Mouse (Mus musculus) brain, embryonic 14.5 days (tissue): ENCODE data around the gene Etfbkmt. TPM values are rescaled to one million over a fixed set of nuclear protein-coding genes. Genes with fewer than 3 reads are reported as not detected.
"Not testable (repeated sequence)": the region's sequence is repeated elsewhere in the genome, so short reads cannot be mapped to it uniquely, and the experiment has no call there.

ENCODE experiments used
- DNase-seq: peaks from one replicate; pipeline ENCODE4 v3.0.0-alpha.2; 2011; ENCODE audit warnings: low read depth
- CTCF ChIP-seq: fragments of 200-500 bp; IDR thresholded peaks from 2 replicates; pipeline ENCODE4 v1.5.1; 2012; ENCODE audit warnings: inconsistent platforms, mild to moderate bottlenecking, moderate library complexity, borderline replicate concordance; ENCODE audit not compliant: insufficient read depth, insufficient read length; ENCODE audit errors: extremely low read depth
- POLR2A ChIP-seq: fragments of 200-500 bp; IDR thresholded peaks from 2 replicates; pipeline ENCODE4 v1.6.1; 2012; ENCODE audit warnings: mild to moderate bottlenecking, inconsistent platforms, borderline replicate concordance; ENCODE audit not compliant: poor library complexity, insufficient read depth, insufficient read length, severe bottlenecking; ENCODE audit errors: extremely low read depth
- polyA plus RNA-seq: library from polyadenylated mRNA; depleted of rRNA; stranded (reverse); fragments of >200 nt; gene quantifications from 2 replicates; pipeline ENCODE4 v1.2.3, GENCODE M21; 2012

Etfbkmt gene
- polyA plus RNA-seq, 1 experiment: 5.3 TPM

DNA sequence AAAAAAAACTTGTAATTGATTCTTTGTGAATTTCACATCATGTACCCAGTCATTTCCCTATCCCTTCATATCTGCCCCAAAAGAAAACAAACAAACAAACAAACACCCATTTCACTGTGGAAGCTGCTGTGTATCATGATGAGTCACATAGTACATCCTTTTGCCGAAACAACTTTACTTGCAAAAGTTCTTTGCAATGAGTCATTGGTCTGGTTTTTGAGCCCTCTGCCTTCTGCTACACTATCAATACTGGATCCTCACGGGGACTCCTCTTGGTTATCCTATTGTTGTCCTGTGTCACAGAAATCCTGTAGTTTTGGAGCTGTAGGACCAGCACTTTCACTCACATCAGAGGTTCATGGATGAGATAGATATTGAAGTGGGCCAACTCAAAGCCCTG, 30.7 kb upstream of the Etfbkmt start:
- DNase-seq: no peak
- TF ChIP-seq POLR2A: no peak
- TF ChIP-seq CTCF: no peak

DNA sequence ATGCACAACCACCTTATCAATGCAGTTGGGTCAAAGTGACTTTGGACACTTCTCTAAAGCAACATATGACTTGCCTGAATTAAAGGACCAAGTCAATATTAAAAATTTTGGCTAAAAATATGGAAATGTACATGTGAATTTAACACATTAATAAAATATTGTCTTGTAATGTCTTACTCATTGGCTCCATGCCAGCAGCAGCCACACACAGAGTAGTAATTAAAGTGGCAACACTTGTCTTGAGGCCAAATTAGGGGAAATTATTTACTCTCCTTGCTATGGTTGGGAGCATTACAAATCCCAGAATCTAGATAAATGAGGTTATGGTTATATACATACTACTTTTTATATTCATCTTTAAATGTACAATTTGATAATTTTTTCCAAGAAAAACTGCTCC, 22.7 kb upstream of the Etfbkmt start:
- TF ChIP-seq POLR2A: no peak
- TF ChIP-seq CTCF: no peak
- DNase-seq: peak; percentile 32

DNA sequence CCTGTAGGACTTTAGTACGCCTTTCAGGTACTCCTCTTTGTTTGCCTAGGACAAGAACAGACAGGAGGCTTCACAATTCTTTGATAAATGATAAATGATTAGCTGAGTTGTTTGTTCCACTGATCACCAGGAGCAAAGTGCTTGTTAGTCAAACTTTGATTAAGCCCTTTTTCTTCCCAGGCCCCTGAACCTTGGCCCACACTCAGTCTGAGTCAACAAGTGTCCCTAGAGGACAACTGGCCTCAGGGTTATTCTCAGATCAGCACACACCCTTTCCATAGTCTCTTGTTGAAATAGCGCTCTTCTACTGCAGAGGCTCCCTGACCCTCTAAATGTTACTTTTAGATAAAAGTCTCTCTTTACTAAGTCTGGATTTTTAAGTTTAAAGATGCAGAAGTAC, 20.7 kb upstream of the Etfbkmt start:
- TF ChIP-seq CTCF (no peak), POLR2A (no peak)
- no peak for DNase-seq

DNA sequence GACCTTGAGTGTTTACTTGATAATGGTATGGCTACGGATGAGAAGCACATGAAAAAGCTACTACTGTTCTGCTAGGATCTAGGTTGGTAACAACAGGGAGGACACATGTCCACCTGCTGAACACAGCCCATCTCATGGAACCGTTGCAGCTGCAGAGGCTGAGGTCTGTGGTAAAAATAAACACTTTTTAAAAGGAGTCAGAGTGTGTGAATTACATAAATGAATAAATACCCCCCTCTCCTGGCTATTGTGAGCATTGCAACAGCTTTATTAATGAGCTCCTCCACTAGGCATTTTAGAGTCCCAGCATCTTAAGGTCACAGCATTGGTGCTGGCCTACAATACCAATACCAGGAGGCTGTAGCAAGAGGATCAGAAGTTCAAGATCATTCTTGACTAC, 19.8 kb upstream of the Etfbkmt start:
- TF ChIP-seq POLR2A (no peak), CTCF (peak; percentile 41; the same call in 1 of the 2 replicates)
- DNase-seq: peak; percentile 75

DNA sequence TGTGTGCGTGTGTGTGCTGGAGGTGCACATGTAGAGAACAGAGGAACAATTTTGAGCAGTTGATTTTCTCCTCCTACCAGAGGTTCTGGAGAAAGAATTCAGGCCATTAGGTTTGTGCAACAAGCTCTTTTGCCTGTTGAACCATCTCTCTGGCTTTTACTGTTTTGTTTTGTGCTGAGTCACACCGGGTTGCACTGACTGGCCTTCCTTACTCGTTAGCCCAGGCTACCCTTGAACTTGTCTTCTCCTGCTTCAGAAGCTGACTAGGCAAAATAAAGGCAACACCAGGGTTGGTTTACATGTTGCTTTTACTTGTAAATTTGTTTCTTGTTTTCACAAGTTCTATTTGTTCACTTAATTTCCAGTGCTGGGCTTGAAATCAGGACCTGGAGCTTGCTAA, 16.6 kb upstream of the Etfbkmt start:
- no peak for DNase-seq
- TF ChIP-seq CTCF (no peak), POLR2A (no peak)

DNA sequence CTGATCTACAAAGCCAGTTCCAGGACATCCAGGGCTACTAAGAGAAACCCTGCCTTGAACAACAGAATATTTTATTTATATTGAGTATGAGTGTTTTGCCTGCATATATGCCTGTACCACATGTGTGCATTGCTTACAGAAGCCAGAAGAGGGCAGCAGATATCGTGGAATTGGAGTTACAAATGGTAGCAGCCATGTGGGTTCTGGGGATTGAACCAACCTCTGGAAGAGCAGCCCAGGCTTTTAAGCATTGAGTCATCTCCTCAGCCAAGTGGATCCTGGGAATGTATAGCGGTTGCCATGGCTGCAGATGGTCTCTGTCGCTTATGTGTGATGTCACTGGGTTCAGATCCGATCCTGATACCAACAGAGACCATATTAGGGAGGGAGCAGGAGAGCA, 13.0 kb upstream of the Etfbkmt start:
- TF ChIP-seq POLR2A: no peak
- peak; percentile 46; the same call in 1 of the 2 replicates for TF ChIP-seq CTCF
- peak; percentile 41 for DNase-seq

DNA sequence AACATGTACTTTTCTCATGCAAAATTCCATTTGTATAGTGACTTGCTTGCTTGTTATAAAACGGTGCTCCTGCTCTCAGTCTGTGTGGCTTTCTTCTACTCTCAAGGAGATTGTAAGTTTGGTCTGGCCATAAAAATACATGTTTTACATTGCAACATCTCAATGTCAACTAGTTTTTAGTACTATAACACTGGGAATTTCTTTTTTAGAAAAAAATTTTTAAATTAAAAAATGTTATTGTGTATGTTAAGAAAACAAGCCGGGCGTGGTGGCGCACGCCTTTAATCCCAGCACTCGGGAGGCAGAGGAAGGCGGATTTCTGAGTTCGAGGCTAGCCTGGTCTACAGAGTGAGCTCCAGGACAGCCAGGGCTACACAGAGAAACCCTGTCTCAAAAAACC, 9.8 kb upstream of the Etfbkmt start, which contains the start of gene Gm10203:
Gm10203 (plus strand) TSS at position 301 of the 400 bp plus-strand sequence.
- DNase-seq: not testable (repeated sequence)

DNA sequence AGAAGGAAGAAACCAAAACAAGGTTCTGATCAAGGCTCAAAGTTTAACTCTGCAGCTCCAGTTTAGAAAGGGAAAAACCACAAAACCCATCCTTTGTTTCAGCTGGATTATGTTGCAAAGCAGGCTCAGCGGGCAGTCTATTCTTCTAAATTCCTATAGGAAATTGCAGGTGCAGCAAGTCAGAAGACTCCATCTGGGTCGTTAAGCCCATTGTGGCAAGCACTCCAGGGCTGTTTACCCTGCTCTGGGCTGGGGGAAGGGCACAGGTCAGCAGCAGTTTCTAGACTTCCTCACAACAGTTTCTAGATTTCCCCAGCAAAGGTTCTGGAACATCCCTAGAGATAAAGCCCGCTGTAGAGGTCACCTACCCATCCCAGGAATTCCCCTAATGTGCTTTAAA, 8.5 kb upstream of the Etfbkmt start:
- DNase-seq: no peak

DNA sequence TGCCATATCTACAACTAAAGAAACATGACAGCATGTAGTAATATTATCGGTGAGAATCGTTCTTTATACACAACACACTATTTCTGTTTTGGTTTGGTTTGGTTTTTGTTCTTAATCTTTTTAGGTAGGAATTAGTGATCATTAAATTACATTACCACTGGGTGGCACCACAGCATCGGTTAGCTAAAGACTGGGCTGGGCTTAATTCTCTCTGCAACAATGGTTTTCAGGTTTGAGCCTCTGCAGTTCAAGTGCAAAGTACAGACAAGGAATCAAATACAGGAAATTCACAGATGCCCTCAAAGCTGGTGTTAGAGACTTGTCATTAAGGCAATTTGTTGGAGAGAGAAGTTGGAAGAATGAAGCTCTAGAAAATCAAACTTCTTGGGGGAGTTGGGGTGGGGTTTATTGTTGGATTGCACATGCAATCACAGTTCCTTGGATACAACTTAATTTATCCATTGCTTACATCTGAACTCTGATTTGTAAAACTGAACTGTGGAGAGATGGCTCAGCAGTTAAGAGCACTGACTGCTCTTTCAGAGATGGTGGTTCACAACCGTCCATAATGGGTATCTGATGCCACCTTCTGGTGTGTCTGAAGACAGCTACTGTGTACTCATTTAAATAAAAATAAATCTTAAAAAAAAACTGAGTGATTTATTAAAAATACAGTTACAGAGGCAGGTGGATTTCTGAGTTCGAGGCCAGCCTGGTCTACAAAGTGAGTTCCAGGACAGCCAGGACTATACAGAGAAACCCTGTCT, 7.2 kb upstream of the Etfbkmt start:
- TF ChIP-seq CTCF (peak; percentile 60; the same call in 1 of the 2 replicates), POLR2A (no peak)
- peak; percentile 87 for DNase-seq

More for the DNA sequence above, 8.5 kb upstream of the Etfbkmt start:
- TF ChIP-seq CTCF (no peak), POLR2A (no peak)

DNA sequence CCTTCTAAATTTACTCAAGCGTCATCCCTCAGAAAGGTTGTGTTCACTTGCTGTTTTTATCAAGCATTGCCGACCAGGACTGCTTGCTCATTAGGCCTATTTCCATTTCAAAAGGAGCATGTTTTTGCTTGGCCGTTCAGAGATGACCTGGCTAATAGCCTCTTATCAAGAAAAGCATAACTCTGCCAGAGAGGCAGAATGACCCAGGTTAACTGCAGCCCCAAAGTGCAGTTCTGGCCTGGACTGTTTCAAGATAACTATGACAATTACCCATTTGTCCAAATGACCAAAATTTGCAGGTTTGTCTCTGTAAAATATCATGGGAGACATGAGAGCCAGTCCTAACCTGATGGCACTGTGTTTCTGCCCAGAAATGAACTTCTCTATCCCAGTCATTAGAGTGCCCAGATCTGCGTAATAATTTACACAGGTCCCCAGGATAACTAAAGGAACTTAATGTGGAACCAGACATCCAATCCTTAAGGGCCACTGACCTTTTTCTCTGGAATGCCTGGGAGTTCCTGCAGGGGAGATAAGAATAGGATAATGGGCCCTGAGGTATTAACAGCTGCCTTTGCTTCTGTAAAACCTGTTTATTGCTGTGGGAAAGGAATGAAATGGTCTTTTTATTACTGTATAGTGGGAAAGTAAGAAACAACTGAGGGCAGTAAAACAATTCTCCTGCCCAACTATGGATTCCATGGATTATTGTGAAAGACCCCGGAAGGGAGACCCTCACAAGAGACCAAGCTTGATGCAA, 5.1 kb upstream of the Etfbkmt start:
- TF ChIP-seq CTCF: no peak
- TF ChIP-seq POLR2A: no peak

DNA sequence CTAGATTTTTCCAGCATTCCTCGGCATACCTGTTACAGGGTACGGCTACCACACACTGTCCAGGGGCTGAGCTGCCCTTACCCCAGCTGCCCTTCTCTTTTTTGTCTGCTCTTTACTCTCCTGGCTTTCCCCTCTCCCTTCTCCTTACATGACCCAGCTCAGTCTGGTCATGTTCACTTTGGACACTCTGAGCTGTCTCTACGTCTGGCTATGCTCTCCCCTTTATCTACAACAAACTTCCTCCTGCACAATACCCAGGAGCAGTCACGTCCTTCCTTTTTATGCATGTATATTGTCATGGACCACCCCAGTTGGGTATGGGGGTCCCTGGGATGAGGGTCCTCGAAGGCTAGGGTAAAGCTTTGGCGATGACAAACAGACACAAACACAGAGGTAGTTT, 4.0 kb upstream of the Etfbkmt start:
- no peak for DNase-seq
- no peak for TF ChIP-seq CTCF
- no peak for TF ChIP-seq POLR2A

More for the DNA sequence above, 5.1 kb upstream of the Etfbkmt start:
- DNase-seq: no peak

DNA sequence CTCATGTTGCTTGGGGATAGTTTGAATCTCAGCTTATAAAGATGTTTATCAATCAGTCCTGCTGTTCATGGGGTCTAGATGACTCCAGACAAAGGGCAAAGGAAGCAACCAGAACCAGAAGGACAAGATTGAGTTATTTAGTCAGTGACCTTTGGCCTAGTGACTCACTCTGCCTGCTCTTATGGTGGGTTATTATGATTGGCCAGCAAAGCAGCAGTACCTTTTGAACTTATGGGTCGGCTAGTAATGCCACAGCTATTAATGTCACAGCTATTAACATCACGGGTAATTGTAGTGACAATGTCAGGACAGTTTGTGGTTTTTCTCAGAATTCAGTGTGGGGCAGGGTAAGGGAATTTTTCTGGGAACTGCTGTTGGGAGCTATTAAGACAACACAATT, 1.7 kb upstream of the Etfbkmt start:
- DNase-seq: no peak
- TF ChIP-seq CTCF (no peak), POLR2A (no peak)

DNA sequence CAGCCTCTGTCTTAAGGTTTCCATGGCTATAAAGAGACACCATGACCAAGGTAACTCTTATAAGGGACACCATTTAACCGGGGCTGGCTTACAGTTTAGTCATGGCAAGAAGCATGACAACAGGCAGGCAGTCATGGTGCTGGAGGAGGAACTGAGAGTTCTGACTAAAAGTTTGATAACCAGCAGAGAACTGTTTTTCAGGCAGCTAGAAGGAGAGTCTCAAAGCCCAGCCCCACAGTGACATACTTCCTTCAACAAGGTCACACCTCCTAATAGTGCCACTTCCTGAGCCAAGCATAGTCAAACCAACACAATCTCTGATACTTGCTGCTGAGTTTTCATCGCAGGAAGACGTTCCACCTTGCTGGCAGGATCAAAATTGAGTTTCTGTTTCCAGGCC, 638 bp upstream of the Etfbkmt start:
- no peak for DNase-seq
- TF ChIP-seq POLR2A (no peak), CTCF (no peak)

DNA sequence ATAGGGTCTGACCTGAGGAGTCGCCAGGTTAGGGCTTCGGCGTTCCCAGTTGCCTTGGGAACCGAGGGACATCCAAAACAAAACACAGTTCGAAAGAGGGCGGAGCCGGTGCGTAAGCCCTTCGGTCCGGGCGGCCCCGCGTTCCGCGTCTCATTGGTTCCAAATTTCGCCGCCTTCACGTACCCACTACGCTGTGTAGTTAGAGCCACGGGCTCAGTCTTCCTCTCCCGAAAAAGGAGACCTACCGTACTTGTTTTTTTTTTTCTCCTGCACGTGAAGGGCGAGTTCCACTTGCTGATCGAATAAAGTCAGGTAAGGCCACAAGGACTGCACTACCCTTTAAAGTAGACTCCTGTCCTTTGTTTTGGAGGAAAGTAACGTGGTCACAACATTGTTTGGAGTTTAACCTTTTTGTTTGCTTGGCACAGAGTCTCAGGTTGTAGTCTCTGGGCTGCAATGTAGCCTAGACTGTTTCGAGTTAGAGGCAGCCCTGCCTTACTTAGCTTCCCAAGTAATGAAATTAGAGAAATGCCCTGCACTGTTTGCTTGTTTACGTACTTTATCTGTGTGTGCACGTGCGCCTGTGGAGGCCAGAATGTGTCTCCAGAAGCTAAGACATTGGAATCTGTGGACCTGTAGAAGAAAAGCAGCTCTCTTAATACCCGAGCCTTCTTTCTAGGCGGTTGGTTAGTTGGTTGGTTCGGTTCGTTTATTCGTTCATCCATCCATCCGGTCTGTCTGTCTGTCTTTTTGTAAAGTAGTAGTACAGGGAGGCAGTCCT, 1.9 kb downstream of the Etfbkmt start:
- peak; percentile 88 for DNase-seq
- TF ChIP-seq CTCF (no peak), POLR2A (no peak)

DNA sequence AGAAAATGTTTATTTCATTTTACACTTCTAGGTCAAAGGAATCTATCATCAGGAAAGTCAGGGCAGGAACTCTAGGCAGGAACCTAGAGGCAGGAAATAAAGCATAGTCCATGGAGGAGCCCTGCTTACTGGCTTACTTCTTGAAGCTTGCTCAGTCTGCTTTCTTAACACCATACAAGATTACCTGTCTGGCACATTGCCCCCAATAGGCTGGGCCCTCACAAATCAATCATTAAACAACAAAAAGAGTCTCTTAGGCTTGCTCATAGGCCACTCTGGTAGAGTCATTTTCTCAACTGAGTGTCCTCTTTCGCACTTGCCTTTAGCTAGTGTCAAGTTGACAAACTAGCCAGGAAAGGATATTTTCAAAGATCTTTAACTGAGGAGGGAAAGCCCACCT, 5.5 kb downstream of the Etfbkmt start:
- no peak for DNase-seq
- TF ChIP-seq POLR2A (no peak), CTCF (no peak)
